13 mouse cellular contexts compared by ENCODE assay signal in genomic region chr7:44888256-44889105, GRCm38 (mm10). TPM values are rescaled to one million over a fixed set of nuclear protein-coding genes. Genes with fewer than 3 reads are reported as not detected.
DNase-seq lines count a peak whose midpoint lies in the region; ATAC-seq lines count a peak whose summit lies in the region.
"Had no signal": no experiment of that assay in that cellular context is flagged by ENCODE, and none has a peak within 500 bp of the region (broad histone marks: within the 10 kb centered on the region; RNA-seq: fewer than 3 reads in every experiment).

No protein-coding gene starts in this region.

- no peaks in the 10 kb centered on the region for H3K9me3 ChIP-seq in neural tube, embryonic 13.5 days

- peak overlapping the region; percentile 34; the same call in 1 of the 2 replicates for H3K9ac ChIP-seq in neural tube, embryonic 13.5 days

- no peak for ATAC-seq in neural tube, embryonic 13.5 days (ENCODE audit: low read depth)

- H3K27ac ChIP-seq in neural tube, embryonic 13.5 days (replicated peaks) = no peak overlapping the region

- 0 out of 2 replicates have a peak overlapping the region, but pooled peaks have one; percentile 3 for H3K4me2 ChIP-seq in neural tube, embryonic 13.5 days

- H3K36me3 ChIP-seq in neural tube, embryonic 13.5 days = peaks cover 60% of the 10 kb centered on the region

- H3K4me3 ChIP-seq in neural tube, embryonic 13.5 days = no peak overlapping the region
- H3K4me3 ChIP-seq: erythroblast, embryonic 14.5 days had no signal

- WGBS in neural tube, embryonic 13.5 days = 87% methylated on average over 13 of the region's 13 CpGs

- H3K4me1 ChIP-seq in neural tube, embryonic 13.5 days (replicated peaks) = peaks cover 44% of the 10 kb centered on the region

- DNase-seq in gastrocnemius, adult 18-20 months (ENCODE audit: low spot score) = peak; percentile 52
- no peak for DNase-seq in gastrocnemius, postnatal 25 days
- DNase-seq in kidney, postnatal 10 days = peak; percentile 26
- DNase-seq in kidney, adult 11 months = no peak
- peak; percentile 78 for DNase-seq in adipocyte (ENCODE audit: low spot score)
- no peak for DNase-seq in thymus, postnatal 25 days
- no peak for DNase-seq in layer of hippocampus, postnatal 14 days (ENCODE audit: low spot score in 2 of 2)
- DNase-seq: cerebellum, adult 9-10 months; gastrocnemius, postnatal 36 days; kidney, postnatal 4 days; right cerebral cortex, adult 18-20 months had no signal

- H3K27me3 ChIP-seq in neural tube, embryonic 13.5 days = no peaks in the 10 kb centered on the region

RNA-seq across cellular contexts. Expression of gene Med25, which starts 4.0 kb away (rescaled TPM):
- total RNA-seq in gastrocnemius, adult 18-20 months (2021) = 10 to 100 TPM; 60.5 to 62.8 TPM
- total RNA-seq in gastrocnemius, postnatal 25 days (2021) = 10 to 100 TPM; 50.9 to 51.2 TPM
- 134 and 138 TPM in 2 replicates for polyA plus RNA-seq in neural tube, embryonic 13.5 days (2015; fragmentation: Nextera tagmentation; extraction: Ambion mirVana)
- total RNA-seq in layer of hippocampus, postnatal 14 days (2021) = 100 to 1,000 TPM; 106 to 111 TPM

RNA-seq across cellular contexts. Expression of gene Fuz, which starts 7.4 kb away (rescaled TPM):
- 10 to 100 TPM; 16.6 to 17.6 TPM for total RNA-seq in gastrocnemius, adult 18-20 months (2021)
- total RNA-seq in gastrocnemius, postnatal 25 days (2021) = 10 to 100 TPM; 16.1 to 17.3 TPM
- polyA plus RNA-seq in neural tube, embryonic 13.5 days (2015; fragmentation: Nextera tagmentation; extraction: Ambion mirVana) = 14.9 and 17.9 TPM in 2 replicates
- total RNA-seq in layer of hippocampus, postnatal 14 days (2021) = 10 to 100 TPM; 21.0 to 21.4 TPM

RNA-seq across cellular contexts. Expression of gene Ptov1, which starts 18.9 kb away (rescaled TPM):
- total RNA-seq in gastrocnemius, adult 18-20 months (2021) = 100 to 1,000 TPM; 143 to 148 TPM
- 100 to 1,000 TPM; 116 to 125 TPM for total RNA-seq in gastrocnemius, postnatal 25 days (2021)
- polyA plus RNA-seq in neural tube, embryonic 13.5 days (2015; fragmentation: Nextera tagmentation; extraction: Ambion mirVana) = 471 and 515 TPM in 2 replicates
- total RNA-seq in layer of hippocampus, postnatal 14 days (2021) = 100 to 1,000 TPM; 272 to 295 TPM

RNA-seq across cellular contexts. Expression of gene Pnkp, which starts 31.5 kb away (rescaled TPM):
- total RNA-seq in gastrocnemius, adult 18-20 months (2021) = 10 to 100 TPM; 19.2 to 20.2 TPM
- 10 to 100 TPM; 15.6 to 15.8 TPM for total RNA-seq in gastrocnemius, postnatal 25 days (2021)
- 30.2 and 31.6 TPM in 2 replicates for polyA plus RNA-seq in neural tube, embryonic 13.5 days (2015; fragmentation: Nextera tagmentation; extraction: Ambion mirVana)
- total RNA-seq in layer of hippocampus, postnatal 14 days (2021) = 10 to 100 TPM; 32.3 to 33.3 TPM

RNA-seq across cellular contexts. Expression of gene Tbc1d17, which starts 39.6 kb away (rescaled TPM):
- 10 to 100 TPM; 46.8 to 61.0 TPM for total RNA-seq in gastrocnemius, adult 18-20 months (2021)
- total RNA-seq in gastrocnemius, postnatal 25 days (2021) = 10 to 100 TPM; 38.6 to 41.2 TPM
- 94.0 and 101 TPM in 2 replicates for polyA plus RNA-seq in neural tube, embryonic 13.5 days (2015; fragmentation: Nextera tagmentation; extraction: Ambion mirVana)
- 10 to 100 TPM; 46.2 to 54.2 TPM for total RNA-seq in layer of hippocampus, postnatal 14 days (2021)

Comparison
In these comparisons a context has a peak if more than half of its experiments do, and no peak if none do; other contexts are left out.
1. DNase-seq: peak in gastrocnemius, adult 18-20 months (single experiment), kidney, postnatal 10 days (single experiment) and adipocyte (single experiment); none in gastrocnemius, postnatal 25 days (single experiment), kidney, adult 11 months (single experiment), thymus, postnatal 25 days (single experiment) and layer of hippocampus, postnatal 14 days (0 of 2).